Comparison of ENCODE assay signal across 8 mouse cellular contexts in genomic region chr14:50784391-50785250, GRCm38 (mm10). TPM values are rescaled to one million over a fixed set of nuclear protein-coding genes. Genes with fewer than 3 reads are reported as not detected.
A peak's percentile ranks its signal among the peaks of the same experiment; 100 is the strongest.
DNase-seq lines count a peak whose midpoint lies in the region; ATAC-seq and TF ChIP-seq lines count a peak whose summit lies in the region.

No protein-coding gene starts in this region.

- peaks cover 17% of the 10 kb centered on the region for H3K36me3 ChIP-seq in hindbrain, embryonic 14.5 days (replicated peaks; ENCODE audit: control insufficient read depth, insufficient read depth)

- 0 out of 2 replicates have a peak, but pooled peaks cover 5% of the 10 kb centered on the region for H3K9me3 ChIP-seq in hindbrain, embryonic 14.5 days (ENCODE audit: control insufficient read depth, low read length)

- peak overlapping the region; percentile 71 for H3K4me3 ChIP-seq in left cerebral cortex, adult 2 months
- peak overlapping the region; percentile 91 for H3K4me3 ChIP-seq in cortical plate, adult 2 months (ENCODE audit: insufficient read depth, low read length)
- peak overlapping the region; percentile 73 for H3K4me3 ChIP-seq in hindbrain, embryonic 14.5 days (replicated peaks; ENCODE audit: low read length)

- no peaks in the 10 kb centered on the region for H3K27me3 ChIP-seq in hindbrain, embryonic 14.5 days (ENCODE audit: control insufficient read depth, insufficient read depth, low read length)

- TF ChIP-seq CTCF in left cerebral cortex, adult 2 months (IDR thresholded peaks at IDR 0.05), result no peak
- TF ChIP-seq CTCF in cortical plate, adult 2 months (IDR thresholded peaks at IDR 0.05; ENCODE audit: extremely low read depth, insufficient read depth, low read length), result no peak

- no peak for ATAC-seq in hindbrain, embryonic 14.5 days (ENCODE audit: low FRiP score)
- ATAC-seq in megakaryocyte, adult 5-6 weeks (ENCODE audit: poor library complexity, severe bottlenecking), result peak; percentile 25; the same call in 1 of the 2 replicates

- no peaks in the 10 kb centered on the region; the same call in 1 of the 2 replicates for H3K4me1 ChIP-seq in cortical plate, adult 2 months (ENCODE audit: control insufficient read depth, insufficient read depth, low read length)
- H3K4me1 ChIP-seq in hindbrain, embryonic 14.5 days (replicated peaks; ENCODE audit: control insufficient read depth, insufficient read depth, low read length), result peaks cover 10% of the 10 kb centered on the region

- H3K27ac ChIP-seq in left cerebral cortex, adult 2 months, result peak overlapping the region; percentile 81
- 0 out of 2 replicates have a peak overlapping the region, but pooled peaks have one; percentile 36 for H3K27ac ChIP-seq in cortical plate, adult 2 months (ENCODE audit: insufficient read depth, low read length)
- H3K27ac ChIP-seq in hindbrain, embryonic 14.5 days, result peak overlapping the region; percentile 76

- 26% methylated on average over 16 of the region's 16 CpGs for WGBS in hindbrain, embryonic 14.5 days

- H3K9ac ChIP-seq in hindbrain, embryonic 14.5 days, result peak overlapping the region; percentile 75

- intact Hi-C loops in left cerebral cortex, adult 2 months (cut with DNase I), result loop anchor here (1.0 to 10.0 kb wide), 4 partner anchors 23 to 920 kb away; partner anchors contain the start of genes Ccnb1ip1 and Parp2
- intact Hi-C loops in left cerebral cortex, postnatal 10 days (cut with DNase I), result loop anchor here (5.0 to 10.0 kb wide), 2 partner anchors 722 to 920 kb away; no protein-coding TSS in a partner anchor

- no peak for TF ChIP-seq POLR2A in cortical plate, adult 2 months (IDR thresholded peaks at IDR 0.05; ENCODE audit: extremely low read depth, insufficient read depth, low read length)

- no peak for DNase-seq in left cerebral cortex, adult 2 months (ENCODE audit: extremely low spot score in 1 of 2, low spot score in 2 of 2)
- DNase-seq in left cerebral cortex, postnatal 10 days (ENCODE audit: extremely low spot score in 1 of 2, low spot score in 2 of 2), result no peak
- peak; percentile 30 for DNase-seq in hindbrain, embryonic 14.5 days (ENCODE audit: low spot score)
- no peak for DNase-seq in layer of hippocampus, adult 8-10 months (ENCODE audit: low spot score in 2 of 2)
- DNase-seq in adrenal gland, postnatal 4 days (ENCODE audit: low spot score in 2 of 2), result no peak
- DNase-seq in frontal cortex, adult 2 months (ENCODE audit: extremely low spot score in 1 of 2, low spot score in 1 of 2), result no peak

- H3K4me2 ChIP-seq in hindbrain, embryonic 14.5 days (replicated peaks), result peak overlapping the region; percentile 50

RNA-seq across cellular contexts. Expression of gene Ttc5, which starts 0.7 kb away (rescaled TPM):
- total RNA-seq in left cerebral cortex, adult 2 months (2021), result 10 to 100 TPM; 50.8 to 62.1 TPM
- 10 to 100 TPM; 67.9 to 70.9 TPM for total RNA-seq in left cerebral cortex, postnatal 10 days (2021)
- 59.4 and 63.3 TPM in 2 replicates for polyA plus RNA-seq in cortical plate, adult 2 months (2012; rRNA removed)
- polyA plus RNA-seq in hindbrain, embryonic 14.5 days (2014; fragmentation: Nextera tagmentation; extraction: Ambion mirVana), result 122 and 123 TPM in 2 replicates
- 21.2 and 23.1 TPM in 2 replicates for total RNA-seq in megakaryocyte, adult 5-6 weeks (2015)
- 35.4 and 39.4 TPM in 2 replicates for total RNA-seq in megakaryocyte, adult 5-6 weeks (2017)
- 10 to 100 TPM; 62.3 to 73.2 (median 64.0) TPM for total RNA-seq in layer of hippocampus, adult 8-10 months (2022)
- 10 to 100 TPM; 61.8 to 71.8 TPM for total RNA-seq in adrenal gland, postnatal 4 days (2021)
- 61.4 and 70.5 TPM in 2 replicates for polyA plus RNA-seq in frontal cortex, adult 2 months (2012; rRNA removed)

RNA-seq across cellular contexts. Expression of gene Ccnb1ip1, which starts 22.9 kb away (rescaled TPM):
- total RNA-seq in left cerebral cortex, adult 2 months (2021), result not detected
- not detected for total RNA-seq in left cerebral cortex, postnatal 10 days (2021)
- polyA plus RNA-seq in cortical plate, adult 2 months (2012; rRNA removed), result not detected in 2 replicates
- polyA plus RNA-seq in hindbrain, embryonic 14.5 days (2014; fragmentation: Nextera tagmentation; extraction: Ambion mirVana), result not detected in 2 replicates
- total RNA-seq in megakaryocyte, adult 5-6 weeks (2015), result not detected in 2 replicates
- not detected in 2 replicates for total RNA-seq in megakaryocyte, adult 5-6 weeks (2017)
- total RNA-seq in layer of hippocampus, adult 8-10 months (2022), result under 1 TPM in 1 of 4 experiments, not detected in 3; 0.55 TPM
- total RNA-seq in adrenal gland, postnatal 4 days (2021), result not detected
- 0.06 and 0.08 TPM in 2 replicates for polyA plus RNA-seq in frontal cortex, adult 2 months (2012; rRNA removed)

RNA-seq across cellular contexts. Expression of gene Parp2, which starts 23.0 kb away (rescaled TPM):
- total RNA-seq in left cerebral cortex, adult 2 months (2021), result 10 to 100 TPM; 25.8 to 27.1 TPM
- total RNA-seq in left cerebral cortex, postnatal 10 days (2021), result 10 to 100 TPM; 26.1 to 29.0 TPM
- 49.2 and 58.6 TPM in 2 replicates for polyA plus RNA-seq in cortical plate, adult 2 months (2012; rRNA removed)
- 40.7 and 40.9 TPM in 2 replicates for polyA plus RNA-seq in hindbrain, embryonic 14.5 days (2014; fragmentation: Nextera tagmentation; extraction: Ambion mirVana)
- 59.7 and 62.1 TPM in 2 replicates for total RNA-seq in megakaryocyte, adult 5-6 weeks (2015)
- 53.6 and 78.7 TPM in 2 replicates for total RNA-seq in megakaryocyte, adult 5-6 weeks (2017)
- total RNA-seq in layer of hippocampus, adult 8-10 months (2022), result 10 to 100 TPM; 27.2 to 29.0 (median 28.7) TPM
- 10 to 100 TPM; 48.2 to 57.3 TPM for total RNA-seq in adrenal gland, postnatal 4 days (2021)
- 58.4 and 58.7 TPM in 2 replicates for polyA plus RNA-seq in frontal cortex, adult 2 months (2012; rRNA removed)

RNA-seq across cellular contexts. Expression of gene Olfr749, which starts 39.7 kb away (rescaled TPM):
- total RNA-seq in left cerebral cortex, adult 2 months (2021), result not detected
- total RNA-seq in left cerebral cortex, postnatal 10 days (2021), result not detected
- not detected in 2 replicates for polyA plus RNA-seq in cortical plate, adult 2 months (2012; rRNA removed)
- not detected in 2 replicates for polyA plus RNA-seq in hindbrain, embryonic 14.5 days (2014; fragmentation: Nextera tagmentation; extraction: Ambion mirVana)
- total RNA-seq in megakaryocyte, adult 5-6 weeks (2015), result not detected in 2 replicates
- total RNA-seq in megakaryocyte, adult 5-6 weeks (2017), result not detected in 2 replicates
- total RNA-seq in layer of hippocampus, adult 8-10 months (2022), result not detected
- not detected for total RNA-seq in adrenal gland, postnatal 4 days (2021)
- 0.13 and 0.14 TPM in 2 replicates for polyA plus RNA-seq in frontal cortex, adult 2 months (2012; rRNA removed)
